Mouse (Mus musculus): ENCODE data around the gene Dusp5. TPM values are rescaled to one million over a fixed set of nuclear protein-coding genes. Genes with fewer than 3 reads are reported as not detected.

Gene Dusp5
- 4.7 and 11.1 TPM in 2 replicates for polyA plus RNA-seq (2012; rRNA removed; ENCODE audit: low replicate concordance)

GRCm38 (mm10) chr19:53528752-53529454 lies at the start of gene Dusp5:
Gene Dusp5 (plus strand): TSS chr19:53529109.

GRCm38 (mm10) chr19:53588968-53589367 lies 60.1 kb downstream of the Dusp5 start, which contains the start of gene Nutf2-ps1:
Gene Nutf2-ps1 (minus strand): TSS chr19:53589068.

Other genes with a start within 250 kb of the Dusp5 start
- 19.2 and 21.6 TPM in 2 replicates for gene Mxi1, start 218.6 kb upstream of the Dusp5 start, polyA plus RNA-seq (2012; rRNA removed; ENCODE audit: low replicate concordance)
- gene Gm10197, start 157.3 kb upstream of the Dusp5 start, polyA plus RNA-seq (2012; rRNA removed; ENCODE audit: low replicate concordance): not detected in 2 replicates
- gene Smndc1, start 138.5 kb upstream of the Dusp5 start, polyA plus RNA-seq (2012; rRNA removed; ENCODE audit: low replicate concordance): 3.0 and 5.9 TPM in 2 replicates
- gene Nutf2-ps1, start 60.0 kb downstream of the Dusp5 start, polyA plus RNA-seq (2012; rRNA removed; ENCODE audit: low replicate concordance): 90.8 and 152 TPM in 2 replicates
- gene Smc3, start 71.3 kb downstream of the Dusp5 start, polyA plus RNA-seq (2012; rRNA removed; ENCODE audit: low replicate concordance): 2.2 and 3.8 TPM in 2 replicates
- gene Rbm20, start 148.2 kb downstream of the Dusp5 start, polyA plus RNA-seq (2012; rRNA removed; ENCODE audit: low replicate concordance): 2.2 and 7.8 TPM in 2 replicates

Data from mammary gland, adult 2 months (tissue).